Mouse (Mus musculus) splenic B cell, adult 2 months (primary cell): ENCODE data around the gene Noxo1.
A peak's percentile ranks its signal among the peaks of the same experiment; 100 is the strongest.

Source experiments
- DNase-seq: peaks from one replicate; pipeline ENCODE4 v3.0.0-alpha.2; 2011; ENCODE audit warnings: low read depth, low spot score
- H3K27me3 ChIP-seq: 2 replicates; pipeline ENCODE4 v1.6.1; 2012; ENCODE audit warnings: mild to moderate bottlenecking, low read length, moderate library complexity, mixed read lengths; ENCODE audit not compliant: control insufficient read depth, poor library complexity, insufficient read depth, severe bottlenecking
- H3K36me3 ChIP-seq: 2 replicates; pipeline ENCODE4 v1.6.1; 2012; ENCODE audit warnings: mild to moderate bottlenecking, low read length, moderate library complexity, mixed read lengths; ENCODE audit not compliant: control insufficient read depth, poor library complexity, insufficient read depth, severe bottlenecking

Gene Noxo1

GRCm38 (mm10) chr17:24669545-24670245 is 26.3 kb upstream of the Noxo1 start, which contains the start of gene Zfp598:
Gene Zfp598 (plus strand): TSS chr17:24669687.
- peak; percentile 96 for DNase-seq
- H3K36me3 ChIP-seq, result no peaks in the 10 kb centered on the region
- no peaks in the 10 kb centered on the region for H3K27me3 ChIP-seq

GRCm38 (mm10) chr17:24670246-24670844 is 25.7 kb upstream of the Noxo1 start:
- no peak for DNase-seq
- Histone ChIP-seq H3K36me3 (no peaks in the 10 kb centered on the region), H3K27me3 (no peaks in the 10 kb centered on the region)

- DNase-seq, result no peak
- H3K36me3 ChIP-seq, result no peaks in the 10 kb centered on the region
- H3K27me3 ChIP-seq, result no peaks in the 10 kb centered on the region
Measured at GRCm38 (mm10) chr17:24671346-24671745, 24.7 kb upstream of the Noxo1 start.

- Histone ChIP-seq H3K27me3 (no peaks in the 10 kb centered on the region), H3K36me3 (no peaks in the 10 kb centered on the region; the same call in none of the 2 replicates)
- no peak for DNase-seq
Measured at GRCm38 (mm10) chr17:24672141-24672540, 23.9 kb upstream of the Noxo1 start.

GRCm38 (mm10) chr17:24674277-24674676 is 21.8 kb upstream of the Noxo1 start:
- no peaks in the 10 kb centered on the region for H3K27me3 ChIP-seq
- no peaks in the 10 kb centered on the region; the same call in none of the 2 replicates for H3K36me3 ChIP-seq
- no peak for DNase-seq

GRCm38 (mm10) chr17:24676187-24676586 is 19.8 kb upstream of the Noxo1 start:
- peak; percentile 85 for DNase-seq
- peaks cover 4% of the 10 kb centered on the region for H3K36me3 ChIP-seq
- H3K27me3 ChIP-seq, result no peaks in the 10 kb centered on the region

- Histone ChIP-seq H3K27me3 (no peaks in the 10 kb centered on the region), H3K36me3 (peaks cover 4% of the 10 kb centered on the region)
- no peak for DNase-seq
Measured at GRCm38 (mm10) chr17:24676877-24677276, 19.2 kb upstream of the Noxo1 start.

- no peak for DNase-seq
- H3K27me3 ChIP-seq, result no peaks in the 10 kb centered on the region
- H3K36me3 ChIP-seq, result peaks cover 4% of the 10 kb centered on the region
Measured at GRCm38 (mm10) chr17:24677500-24678080, 18.4 kb upstream of the Noxo1 start.

GRCm38 (mm10) chr17:24686514-24686913 is 9.5 kb upstream of the Noxo1 start:
- Histone ChIP-seq H3K36me3 (no peaks in the 10 kb centered on the region; the same call in 1 of the 2 replicates), H3K27me3 (no peaks in the 10 kb centered on the region; the same call in 1 of the 2 replicates)
- DNase-seq, result peak; percentile 78

- no peaks in the 10 kb centered on the region; the same call in 1 of the 2 replicates for H3K27me3 ChIP-seq
- peak; percentile 68 for DNase-seq
- H3K36me3 ChIP-seq, result no peaks in the 10 kb centered on the region; the same call in 1 of the 2 replicates
Measured at GRCm38 (mm10) chr17:24687146-24687595, 8.9 kb upstream of the Noxo1 start.

- H3K36me3 ChIP-seq, result no peaks in the 10 kb centered on the region; the same call in 1 of the 2 replicates
- no peak for DNase-seq
- no peaks in the 10 kb centered on the region; the same call in 1 of the 2 replicates for H3K27me3 ChIP-seq
Measured at GRCm38 (mm10) chr17:24687599-24687998, 8.4 kb upstream of the Noxo1 start.

- no peaks in the 10 kb centered on the region; the same call in 1 of the 2 replicates for H3K27me3 ChIP-seq
- DNase-seq, result no peak
- H3K36me3 ChIP-seq, result no peaks in the 10 kb centered on the region; the same call in 1 of the 2 replicates
Measured at GRCm38 (mm10) chr17:24689251-24690081, 6.6 kb upstream of the Noxo1 start, which contains the start of gene Syngr3. Gene Syngr3 (minus strand): TSS chr17:24689955.

GRCm38 (mm10) chr17:24692385-24692784 is 3.6 kb upstream of the Noxo1 start:
- DNase-seq, result no peak
- H3K36me3 ChIP-seq, result no peaks in the 10 kb centered on the region; the same call in 1 of the 2 replicates
- no peaks in the 10 kb centered on the region; the same call in 1 of the 2 replicates for H3K27me3 ChIP-seq

GRCm38 (mm10) chr17:24695326-24696010 is 566 bp upstream of the Noxo1 start:
- Histone ChIP-seq H3K36me3 (no peaks in the 10 kb centered on the region), H3K27me3 (no peaks in the 10 kb centered on the region)
- no peak for DNase-seq
